Mouse (Mus musculus): ENCODE results near the gene Tmem163. TPM values are rescaled to one million over a fixed set of nuclear protein-coding genes. Genes with fewer than 3 reads are reported as not detected.

The Tmem163 gene
- polyA plus RNA-seq, 1 experiment, result 25.3 TPM

DNA sequence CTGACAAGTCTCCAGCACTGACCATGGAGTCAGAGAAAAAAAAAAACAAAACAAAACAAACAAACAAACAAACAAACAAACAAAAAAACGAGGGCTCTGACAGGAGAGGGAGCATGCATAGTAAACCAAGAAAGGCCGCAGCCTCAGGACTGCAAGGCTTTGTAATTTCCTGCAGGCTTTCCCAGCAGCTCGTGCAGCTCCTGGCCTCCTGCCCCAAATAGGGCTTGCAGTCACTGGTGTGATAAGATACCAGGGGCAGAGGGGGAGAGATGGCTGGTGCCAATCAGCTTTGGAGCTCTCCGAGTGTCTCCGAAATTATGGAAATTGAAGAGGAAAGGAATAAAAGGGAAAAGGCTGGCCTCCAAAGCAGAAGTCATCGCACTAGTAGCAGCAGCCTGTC, 214.1 kb downstream of the Tmem163 start:
- TF ChIP-seq CTCF (IDR thresholded peaks at IDR 0.05; ENCODE audit: insufficient read depth, low read length), result no peak
- no peak for TF ChIP-seq POLR2A (IDR thresholded peaks at IDR 0.05; ENCODE audit: borderline replicate concordance, extremely low read depth, low read depth, low read length)
- Histone ChIP-seq H3K4me3 (replicated peaks; ENCODE audit: extremely low read depth, low read depth, low read length) (no peak overlapping the region), H3K4me1 (ENCODE audit: control insufficient read depth, insufficient read depth, low read length) (no peaks in the 10 kb centered on the region)
- 58% methylated on average over 6 of the region's 6 CpGs for WGBS
- DNase-seq, result no peak

DNA sequence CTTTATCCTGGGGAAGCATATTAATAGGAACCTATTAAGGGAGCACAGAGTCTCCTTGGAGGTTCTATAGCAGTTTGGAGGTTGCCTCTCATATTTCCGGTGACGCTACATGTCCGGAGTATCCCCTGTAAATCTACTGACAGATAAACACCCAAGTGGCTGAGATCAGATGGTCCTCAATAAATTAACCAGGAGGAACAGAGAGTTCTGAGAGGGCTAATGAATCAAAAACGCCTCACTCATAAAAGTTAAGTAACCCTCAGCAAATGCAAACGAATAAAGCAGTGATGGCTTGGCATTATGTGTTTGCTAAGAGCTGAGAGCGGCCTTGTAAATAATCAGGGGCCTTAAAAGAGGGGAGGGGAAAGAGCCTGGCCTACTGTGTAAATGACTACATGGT, 215.3 kb downstream of the Tmem163 start:
- TF ChIP-seq CTCF (IDR thresholded peaks at IDR 0.05; ENCODE audit: insufficient read depth, low read length) (no peak), POLR2A (IDR thresholded peaks at IDR 0.05; ENCODE audit: borderline replicate concordance, extremely low read depth, low read depth, low read length) (no peak)
- WGBS, result 83% methylated on average over 6 of the region's 6 CpGs
- DNase-seq, result no peak

GRCm38 (mm10) chr1:127461017-127461416, 218.3 kb downstream of the Tmem163 start:
- DNase-seq, result no peak
- 83% methylated on average over 9 of the region's 9 CpGs for WGBS
- Histone ChIP-seq H3K4me1 (ENCODE audit: control insufficient read depth, insufficient read depth, low read length) (no peaks in the 10 kb centered on the region), H3K4me3 (replicated peaks; ENCODE audit: extremely low read depth, low read depth, low read length) (no peak overlapping the region)
- no peak for TF ChIP-seq CTCF (IDR thresholded peaks at IDR 0.05; ENCODE audit: insufficient read depth, low read length)

More for the DNA sequence above, 215.3 kb downstream of the Tmem163 start:
- Histone ChIP-seq H3K4me1 (ENCODE audit: control insufficient read depth, insufficient read depth, low read length) (no peaks in the 10 kb centered on the region), H3K4me3 (replicated peaks; ENCODE audit: extremely low read depth, low read depth, low read length) (no peak overlapping the region)

- TF ChIP-seq POLR2A (IDR thresholded peaks at IDR 0.05; ENCODE audit: borderline replicate concordance, extremely low read depth, low read depth, low read length) (no peak), CTCF (IDR thresholded peaks at IDR 0.05; ENCODE audit: insufficient read depth, low read length) (no peak)
- WGBS, result 88% methylated on average over 7 of the region's 7 CpGs
- no peak for DNase-seq
- Histone ChIP-seq H3K4me3 (replicated peaks; ENCODE audit: extremely low read depth, low read depth, low read length) (no peak overlapping the region), H3K4me1 (ENCODE audit: control insufficient read depth, insufficient read depth, low read length) (no peaks in the 10 kb centered on the region)
These were observed 219.8 kb downstream of the Tmem163 start for GRCm38 (mm10) chr1:127459576-127459975.

DNA sequence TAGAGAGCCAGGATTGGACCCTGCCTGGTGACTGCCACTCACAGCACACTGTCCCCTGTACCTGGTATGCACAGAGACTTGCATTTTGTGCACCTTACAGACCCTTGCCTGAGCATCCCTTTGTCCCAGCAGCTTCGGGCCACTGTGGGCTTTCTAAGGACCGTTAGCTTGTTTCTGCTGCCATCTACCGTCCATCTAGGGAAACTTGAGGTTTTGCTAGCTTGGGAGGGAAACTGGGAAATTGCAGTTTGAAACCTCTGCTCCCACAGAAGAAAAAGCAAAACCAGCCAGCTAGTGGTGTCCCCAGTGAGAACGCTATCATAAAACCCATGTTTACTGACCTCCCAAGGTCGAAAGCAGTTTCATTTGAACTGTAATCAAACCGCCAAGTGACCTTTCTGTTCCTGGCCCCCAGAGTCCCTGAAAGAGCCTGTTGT, 220.3 kb downstream of the Tmem163 start:
- H3K4me3 ChIP-seq (replicated peaks; ENCODE audit: extremely low read depth, low read depth, low read length), result no peak overlapping the region
- peak; percentile 32 for DNase-seq
- TF ChIP-seq CTCF (IDR thresholded peaks at IDR 0.05; ENCODE audit: insufficient read depth, low read length), result peak; percentile 73
- TF ChIP-seq POLR2A (IDR thresholded peaks at IDR 0.05; ENCODE audit: borderline replicate concordance, extremely low read depth, low read depth, low read length), result no peak
- WGBS, result 17% methylated on average over 6 of the region's 6 CpGs
- no peaks in the 10 kb centered on the region for H3K4me1 ChIP-seq (ENCODE audit: control insufficient read depth, insufficient read depth, low read length)

GRCm38 (mm10) chr1:127453397-127453796, 226.0 kb downstream of the Tmem163 start:
- no peak overlapping the region for H3K4me3 ChIP-seq (replicated peaks; ENCODE audit: extremely low read depth, low read depth, low read length)
- no peak for TF ChIP-seq POLR2A (IDR thresholded peaks at IDR 0.05; ENCODE audit: borderline replicate concordance, extremely low read depth, low read depth, low read length)
- TF ChIP-seq CTCF (IDR thresholded peaks at IDR 0.05; ENCODE audit: insufficient read depth, low read length), result no peak
- WGBS, result 94% methylated on average over 6 of the region's 6 CpGs
- no peaks in the 10 kb centered on the region for H3K4me1 ChIP-seq (ENCODE audit: control insufficient read depth, insufficient read depth, low read length)
- no peak for DNase-seq

DNA sequence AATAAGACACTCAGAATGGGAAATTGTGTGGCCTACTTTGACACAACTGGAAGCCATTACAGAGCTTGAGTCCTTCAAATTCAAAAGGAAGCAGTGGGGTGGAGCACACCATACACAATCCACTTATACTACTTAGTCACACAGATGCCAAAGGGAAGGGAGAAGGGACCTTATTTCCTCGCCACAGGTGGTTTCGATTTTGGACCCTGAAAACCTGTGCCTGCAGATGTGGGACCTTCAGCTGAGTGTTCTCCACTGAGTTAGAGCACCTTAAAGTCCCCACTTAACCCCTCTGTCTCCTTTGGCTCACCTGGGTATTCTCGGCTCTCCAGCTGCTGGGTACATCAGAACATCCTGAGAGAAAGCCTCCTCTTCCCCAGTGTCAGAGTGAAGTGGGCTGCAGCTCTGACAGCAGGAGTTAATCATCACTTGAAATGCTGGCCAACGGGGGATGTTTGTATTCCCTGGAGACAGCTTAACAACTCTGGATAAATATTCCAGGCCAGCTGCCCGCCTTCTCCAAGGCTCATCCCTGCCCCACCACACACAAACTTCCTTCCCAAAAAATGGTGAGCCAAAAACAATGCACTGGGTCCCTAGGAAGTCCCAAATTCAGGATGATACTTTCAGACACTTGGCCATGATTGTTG, 234.4 kb downstream of the Tmem163 start:
- Histone ChIP-seq H3K4me3 (replicated peaks; ENCODE audit: extremely low read depth, low read depth, low read length) (no peak overlapping the region), H3K4me1 (ENCODE audit: control insufficient read depth, insufficient read depth, low read length) (peaks cover 2% of the 10 kb centered on the region; the same call in 1 of the 2 replicates)
- no peak for DNase-seq
- 57% methylated on average over 5 of the region's 5 CpGs for whole genome bisulfite sequencing
- TF ChIP-seq CTCF (IDR thresholded peaks at IDR 0.05; ENCODE audit: insufficient read depth, low read length) (no peak), POLR2A (IDR thresholded peaks at IDR 0.05; ENCODE audit: borderline replicate concordance, extremely low read depth, low read depth, low read length) (no peak)

DNA sequence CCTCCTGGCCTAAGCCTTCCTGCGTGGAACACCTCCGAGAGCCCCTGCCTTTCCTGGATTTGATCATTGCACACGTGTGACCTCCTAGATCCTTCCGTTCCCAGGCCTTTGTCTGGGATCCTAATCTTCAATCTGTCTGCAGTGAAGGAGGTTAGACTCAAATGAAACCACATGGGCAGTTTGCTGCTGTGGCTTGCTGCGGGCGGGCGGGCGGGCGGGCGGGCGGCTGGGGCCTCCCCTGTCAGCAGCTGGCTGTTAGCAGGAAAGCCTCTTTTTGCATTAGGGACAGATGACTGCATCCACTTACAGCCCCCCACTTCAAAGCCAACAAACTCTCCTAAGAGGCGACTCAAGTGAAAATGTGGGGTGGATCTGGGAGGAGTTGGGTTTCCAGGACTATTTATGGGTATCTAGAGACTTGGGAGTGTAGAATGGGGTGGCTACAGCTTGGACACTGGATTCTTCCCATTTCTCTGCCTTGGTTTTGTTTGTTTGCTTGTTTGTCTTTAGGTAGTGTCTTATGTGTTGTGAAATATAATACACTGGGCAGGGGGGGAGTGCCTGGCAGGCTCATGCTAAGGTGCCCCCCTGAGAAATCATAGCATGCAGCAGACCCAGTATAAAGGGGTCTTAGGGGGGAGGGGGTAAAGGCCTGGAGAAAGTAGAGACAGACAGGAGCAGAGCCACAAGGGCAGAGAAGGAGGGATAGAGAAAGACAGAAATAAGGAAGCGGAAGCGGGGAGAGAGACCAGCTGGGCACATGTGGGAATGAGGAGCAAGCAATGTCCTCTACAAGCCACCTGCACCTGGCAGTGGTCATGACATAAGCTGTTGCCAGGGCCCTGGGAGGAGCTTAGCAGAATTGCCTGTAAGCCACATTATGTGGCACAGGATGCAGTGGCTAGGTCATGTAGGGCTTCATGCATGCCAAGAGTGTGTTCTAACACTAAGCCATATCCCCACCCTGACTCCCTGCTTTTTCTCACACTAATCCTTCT, 236.2 kb downstream of the Tmem163 start:
- TF ChIP-seq POLR2A (IDR thresholded peaks at IDR 0.05; ENCODE audit: borderline replicate concordance, extremely low read depth, low read depth, low read length) (no peak), CTCF (IDR thresholded peaks at IDR 0.05; ENCODE audit: insufficient read depth, low read length) (no peak)
- no peak for DNase-seq

DNA sequence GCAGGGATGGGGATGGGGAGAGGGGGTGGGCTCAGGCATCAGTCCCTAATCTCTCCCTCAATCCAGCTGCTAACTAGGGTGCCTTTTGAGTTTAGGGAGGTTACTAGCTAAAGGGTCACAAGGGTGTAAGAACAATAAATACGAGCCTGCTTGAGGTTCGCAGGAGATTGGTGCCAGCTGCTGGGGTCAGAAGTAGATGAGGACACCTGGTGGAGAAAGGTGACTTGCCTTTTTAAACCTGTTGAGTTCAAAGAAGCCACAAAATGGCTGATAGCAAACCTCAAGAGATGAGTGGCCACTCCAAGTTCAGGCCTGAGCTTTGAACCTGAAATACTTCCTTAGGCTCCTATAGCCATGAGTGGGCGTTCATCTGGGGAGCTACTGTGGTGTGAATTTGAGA, 237.6 kb downstream of the Tmem163 start:
- DNase-seq, result no peak
- no peak for TF ChIP-seq CTCF (IDR thresholded peaks at IDR 0.05; ENCODE audit: insufficient read depth, low read length)
- 68% methylated on average over 3 of the region's 3 CpGs for WGBS
- Histone ChIP-seq H3K4me3 (replicated peaks; ENCODE audit: extremely low read depth, low read depth, low read length) (no peak overlapping the region), H3K4me1 (ENCODE audit: control insufficient read depth, insufficient read depth, low read length) (peaks cover 2% of the 10 kb centered on the region; the same call in 1 of the 2 replicates)

More for the DNA sequence above, 236.2 kb downstream of the Tmem163 start:
- Histone ChIP-seq H3K4me1 (ENCODE audit: control insufficient read depth, insufficient read depth, low read length) (peaks cover 2% of the 10 kb centered on the region; the same call in 1 of the 2 replicates), H3K4me3 (replicated peaks; ENCODE audit: extremely low read depth, low read depth, low read length) (no peak overlapping the region)
- 66% methylated on average over 14 of the region's 14 CpGs for WGBS
